Mouse (Mus musculus) kidney, embryonic 14.5 days (tissue): ENCODE data around the gene Plcl1. TPM values are rescaled to one million over a fixed set of nuclear protein-coding genes. Genes with fewer than 3 reads are reported as not detected.

Experiments used
- ATAC-seq: fragments of 200-750 bp; cut with Nextera tagmentation; 2 replicates; pipeline ENCODE4 v1.8.0; 2017; ENCODE audit warnings: moderate number of reproducible peaks, mild to moderate bottlenecking, moderate TSS enrichment, moderate library complexity; ENCODE audit not compliant: low FRiP score, low TSS enrichment
- H3K27ac ChIP-seq: fragments of 300-500 bp; sonication (generic); 2 replicates; pipeline ENCODE4 v1.5.1; 2014; ENCODE audit warnings: low read depth, mild to moderate bottlenecking, low read length, moderate library complexity, mixed read lengths
- H3K27me3 ChIP-seq: fragments of 300-500 bp; sonication (generic); 2 replicates; pipeline ENCODE4 v1.6.1; 2014; ENCODE audit warnings: mild to moderate bottlenecking, low read length; ENCODE audit not compliant: control insufficient read depth, insufficient read depth
- H3K36me3 ChIP-seq: fragments of 300-500 bp; sonication (generic); 2 replicates; pipeline ENCODE4 v1.6.1; 2014; ENCODE audit warnings: low read length, mixed read lengths; ENCODE audit not compliant: control insufficient read depth, insufficient read depth
- H3K4me1 ChIP-seq: fragments of 300-500 bp; sonication (generic); 2 replicates; pipeline ENCODE4 v1.6.1; 2014; ENCODE audit warnings: low read length, mixed read lengths; ENCODE audit not compliant: control insufficient read depth, insufficient read depth
- H3K4me2 ChIP-seq: fragments of 300-500 bp; sonication (generic); replicated peaks from 2 replicates; pipeline ENCODE4 v1.6.1; 2014; ENCODE audit warnings: low read depth, mild to moderate bottlenecking, low read length
- H3K4me3 ChIP-seq: fragments of 300-500 bp; sonication (generic); 2 replicates; pipeline ENCODE4 v1.5.1; 2014; ENCODE audit warnings: mild to moderate bottlenecking, low read length
- H3K9ac ChIP-seq: fragments of 300-500 bp; sonication (generic); 2 replicates; pipeline ENCODE4 v1.6.1; 2014; ENCODE audit warnings: low read depth, mild to moderate bottlenecking, low read length, moderate library complexity
- H3K9me3 ChIP-seq: fragments of 300-500 bp; sonication (generic); 2 replicates; pipeline ENCODE4 v1.6.1; 2016; ENCODE audit warnings: low read length; ENCODE audit not compliant: control insufficient read depth
- WGBS: fragments of 180-500 bp; shearing (Covaris S2); extraction: QIAGEN DNeasy Blood & Tissue Kit; methylation state at CpG from one replicate; pipeline ENCODE4 v1.1.7; 2014; 5-methylcytosine and 5-hydroxymethylcytosine counted together
- polyA plus RNA-seq: library from polyadenylated mRNA; unstranded; fragments of >200 nt; fragmentation: Nextera tagmentation; extraction: Ambion mirVana; gene quantifications from 2 replicates; pipeline ENCODE4 v1.2.1, GENCODE M21; 2014

The Plcl1 gene
- polyA plus RNA-seq, 1 experiment from 2014 or later: 5.7 TPM

- no peak overlapping the region for H3K4me2 ChIP-seq
- WGBS: 92% methylated on average over 2 of the region's 2 CpGs
- H3K4me3 ChIP-seq: no peak overlapping the region
- H3K4me1 ChIP-seq: no peaks in the 10 kb centered on the region
- H3K9ac ChIP-seq: no peak overlapping the region
- no peaks in the 10 kb centered on the region for H3K36me3 ChIP-seq
- H3K9me3 ChIP-seq: no peaks in the 10 kb centered on the region
- no peak overlapping the region for H3K27ac ChIP-seq
- no peaks in the 10 kb centered on the region for H3K27me3 ChIP-seq
- ATAC-seq: no peak
These were observed 23.3 kb downstream of the Plcl1 start for GRCm38 (mm10) chr1:55429051-55429450.

GRCm38 (mm10) chr1:55429708-55430107, 24.0 kb downstream of the Plcl1 start:
- Histone ChIP-seq H3K36me3 (no peaks in the 10 kb centered on the region), H3K27ac (no peak overlapping the region), H3K4me3 (no peak overlapping the region), H3K27me3 (no peaks in the 10 kb centered on the region), H3K4me2 (no peak overlapping the region), H3K9me3 (no peaks in the 10 kb centered on the region), H3K4me1 (no peaks in the 10 kb centered on the region), H3K9ac (no peak overlapping the region)
- no peak for ATAC-seq
- WGBS: 88% methylated on average over 1 of the region's 1 CpGs

- 89% methylated on average over 3 of the region's 3 CpGs for WGBS
- no peaks in the 10 kb centered on the region for H3K9me3 ChIP-seq
- no peak overlapping the region for H3K4me2 ChIP-seq
- H3K9ac ChIP-seq: no peak overlapping the region
- ATAC-seq: no peak
- no peaks in the 10 kb centered on the region for H3K27me3 ChIP-seq
- H3K4me3 ChIP-seq: no peak overlapping the region
- no peaks in the 10 kb centered on the region for H3K36me3 ChIP-seq
- no peak overlapping the region for H3K27ac ChIP-seq
- no peaks in the 10 kb centered on the region for H3K4me1 ChIP-seq
These were observed 24.9 kb downstream of the Plcl1 start for GRCm38 (mm10) chr1:55430587-55430986.

- Histone ChIP-seq H3K27ac (no peak overlapping the region), H3K36me3 (no peaks in the 10 kb centered on the region), H3K9me3 (no peaks in the 10 kb centered on the region), H3K9ac (no peak overlapping the region), H3K4me2 (no peak overlapping the region), H3K4me1 (no peaks in the 10 kb centered on the region), H3K4me3 (no peak overlapping the region), H3K27me3 (no peaks in the 10 kb centered on the region)
- WGBS: 67% methylated on average over 5 of the region's 5 CpGs
- ATAC-seq: no peak
These were observed 30.9 kb downstream of the Plcl1 start for GRCm38 (mm10) chr1:55436589-55436988.

GRCm38 (mm10) chr1:55437095-55437494, 31.4 kb downstream of the Plcl1 start:
- Histone ChIP-seq H3K27ac (no peak overlapping the region), H3K9me3 (no peaks in the 10 kb centered on the region), H3K36me3 (no peaks in the 10 kb centered on the region), H3K4me3 (no peak overlapping the region), H3K27me3 (no peaks in the 10 kb centered on the region), H3K9ac (no peak overlapping the region), H3K4me1 (no peaks in the 10 kb centered on the region), H3K4me2 (no peak overlapping the region)
- no peak for ATAC-seq
- 75% methylated on average over 8 of the region's 8 CpGs for WGBS

GRCm38 (mm10) chr1:55438617-55439016, 32.9 kb downstream of the Plcl1 start:
- no peaks in the 10 kb centered on the region for H3K36me3 ChIP-seq
- H3K27ac ChIP-seq: no peak overlapping the region
- no peak overlapping the region for H3K9ac ChIP-seq
- H3K4me2 ChIP-seq: no peak overlapping the region
- H3K9me3 ChIP-seq: no peaks in the 10 kb centered on the region
- no peaks in the 10 kb centered on the region for H3K27me3 ChIP-seq
- 85% methylated on average over 4 of the region's 4 CpGs for WGBS
- no peak overlapping the region for H3K4me3 ChIP-seq
- no peak for ATAC-seq
- H3K4me1 ChIP-seq: no peaks in the 10 kb centered on the region

GRCm38 (mm10) chr1:55445043-55445688, 39.4 kb downstream of the Plcl1 start:
- ATAC-seq: no peak
- H3K9ac ChIP-seq: no peak overlapping the region
- H3K4me1 ChIP-seq: no peaks in the 10 kb centered on the region
- H3K36me3 ChIP-seq: no peaks in the 10 kb centered on the region
- no peak overlapping the region for H3K27ac ChIP-seq
- no peaks in the 10 kb centered on the region for H3K9me3 ChIP-seq
- no peaks in the 10 kb centered on the region for H3K27me3 ChIP-seq
- WGBS: 88% methylated on average over 6 of the region's 6 CpGs
- H3K4me3 ChIP-seq: no peak overlapping the region
- H3K4me2 ChIP-seq: no peak overlapping the region

- Histone ChIP-seq H3K36me3 (no peaks in the 10 kb centered on the region), H3K4me1 (no peaks in the 10 kb centered on the region), H3K27me3 (no peaks in the 10 kb centered on the region), H3K4me2 (no peak overlapping the region), H3K27ac (no peak overlapping the region), H3K9ac (no peak overlapping the region), H3K4me3 (no peak overlapping the region), H3K9me3 (no peaks in the 10 kb centered on the region)
- WGBS: 64% methylated on average over 3 of the region's 3 CpGs
- ATAC-seq: no peak
These were observed 39.9 kb downstream of the Plcl1 start for GRCm38 (mm10) chr1:55445689-55446044.

- H3K27ac ChIP-seq: no peak overlapping the region
These were observed 40.6 kb downstream of the Plcl1 start for GRCm38 (mm10) chr1:55446273-55446672.

More at GRCm38 (mm10) chr1:55446273-55446672, 40.6 kb downstream of the Plcl1 start:
- H3K27me3 ChIP-seq: no peaks in the 10 kb centered on the region
- H3K4me2 ChIP-seq: no peak overlapping the region
- no peaks in the 10 kb centered on the region for H3K9me3 ChIP-seq
- ATAC-seq: no peak
- no peaks in the 10 kb centered on the region for H3K4me1 ChIP-seq
- H3K4me3 ChIP-seq: no peak overlapping the region
- H3K9ac ChIP-seq: no peak overlapping the region
- no peaks in the 10 kb centered on the region for H3K36me3 ChIP-seq
- 86% methylated on average over 5 of the region's 5 CpGs for WGBS
